Mouse (Mus musculus): ENCODE results near the gene Lce1d. TPM values are rescaled to one million over a fixed set of nuclear protein-coding genes. Genes with fewer than 3 reads are reported as not detected.
"Not testable (repeated sequence)": the region's sequence is repeated elsewhere in the genome, so short reads cannot be mapped to it uniquely, and the experiment has no call there.

Gene Lce1d
- polyA plus RNA-seq (2014; fragmentation: Nextera tagmentation; extraction: Ambion mirVana), result not detected in 2 replicates

DNA sequence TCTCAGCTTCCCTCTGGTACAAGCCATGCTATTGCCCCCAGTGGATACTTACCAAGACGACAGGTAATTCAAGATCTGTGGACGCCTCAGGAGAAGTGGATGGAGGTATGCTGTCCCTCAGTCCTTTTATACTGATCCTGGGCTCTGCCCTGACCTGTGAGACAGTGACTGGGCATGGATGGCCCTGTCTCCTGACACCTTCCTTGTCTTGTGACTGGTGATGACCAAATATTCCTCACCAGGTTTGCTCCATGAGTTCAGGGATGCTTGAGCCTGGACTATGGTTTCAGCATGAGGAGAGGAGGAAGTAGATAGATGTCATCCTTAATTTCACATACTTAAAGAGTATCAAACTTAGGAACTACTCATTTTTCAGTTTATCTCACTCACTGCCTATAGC is at the start of gene Lce1d:
TSS of gene Lce1d (minus strand) at position 101 of the 400 bp plus-strand sequence.
- 63% methylated on average over 2 of the region's 2 CpGs for WGBS
- ATAC-seq (ENCODE audit: low FRiP score) (no peak), DNase-seq (ENCODE audit: low spot score) (no peak)
- Histone ChIP-seq H3K4me3 (ENCODE audit: low read depth, low read length) (no peak within 1 kb of the TSS), H3K9ac (ENCODE audit: low read depth, low read length) (no peak within 1 kb of the TSS), H3K4me2 (replicated peaks; ENCODE audit: low read depth, low read length) (no peak within 1 kb of the TSS), H3K27me3 (ENCODE audit: control insufficient read depth, insufficient read depth, low read length) (no peaks in the 10 kb centered on the region), H3K4me1 (replicated peaks; ENCODE audit: control insufficient read depth, insufficient read depth, low read length) (no peaks in the 10 kb centered on the region), H3K36me3 (ENCODE audit: control insufficient read depth, insufficient read depth, low read length) (no peaks in the 10 kb centered on the region), H3K9me3 (ENCODE audit: control insufficient read depth, low read length) (no peaks in the 10 kb centered on the region), H3K27ac (ENCODE audit: low read depth, low read length) (no peak within 1 kb of the TSS)

- Histone ChIP-seq H3K27me3 (ENCODE audit: control insufficient read depth, insufficient read depth, low read length) (no peaks in the 10 kb centered on the region), H3K27ac (ENCODE audit: low read depth, low read length) (no peak overlapping the region), H3K36me3 (ENCODE audit: control insufficient read depth, insufficient read depth, low read length) (no peaks in the 10 kb centered on the region), H3K9me3 (ENCODE audit: control insufficient read depth, low read length) (no peaks in the 10 kb centered on the region), H3K4me1 (replicated peaks; ENCODE audit: control insufficient read depth, insufficient read depth, low read length) (no peaks in the 10 kb centered on the region), H3K4me2 (replicated peaks; ENCODE audit: low read depth, low read length) (no peak overlapping the region), H3K4me3 (ENCODE audit: low read depth, low read length) (no peak overlapping the region), H3K9ac (ENCODE audit: low read depth, low read length) (no peak overlapping the region)
- DNase-seq (ENCODE audit: low spot score), result no peak
- no peak for ATAC-seq (ENCODE audit: low FRiP score)
- 85% methylated on average over 5 of the region's 5 CpGs for WGBS
Measured at GRCm38 (mm10) chr3:92722631-92723030, 35.6 kb upstream of the Lce1d start.

GRCm38 (mm10) chr3:92720250-92720649 is 33.2 kb upstream of the Lce1d start, which contains the start of gene Lce1f:
Gene Lce1f (minus strand): TSS chr3:92720350.
- no peaks in the 10 kb centered on the region for H3K4me1 ChIP-seq (replicated peaks; ENCODE audit: control insufficient read depth, insufficient read depth, low read length)
- H3K27me3 ChIP-seq (ENCODE audit: control insufficient read depth, insufficient read depth, low read length), result no peaks in the 10 kb centered on the region
- H3K9me3 ChIP-seq (ENCODE audit: control insufficient read depth, low read length), result no peaks in the 10 kb centered on the region
- H3K4me3 ChIP-seq (ENCODE audit: low read depth, low read length), result no peak within 1 kb of the TSS
- no peak for DNase-seq (ENCODE audit: low spot score)
- H3K9ac ChIP-seq (ENCODE audit: low read depth, low read length), result no peak within 1 kb of the TSS
- ATAC-seq (ENCODE audit: low FRiP score), result no peak
- WGBS, result 87% methylated on average over 3 of the region's 3 CpGs
- H3K27ac ChIP-seq (ENCODE audit: low read depth, low read length), result no peak within 1 kb of the TSS
- H3K4me2 ChIP-seq (replicated peaks; ENCODE audit: low read depth, low read length), result no peak within 1 kb of the TSS
- H3K36me3 ChIP-seq (ENCODE audit: control insufficient read depth, insufficient read depth, low read length), result no peaks in the 10 kb centered on the region

GRCm38 (mm10) chr3:92715122-92715521 is 28.1 kb upstream of the Lce1d start:
- Histone ChIP-seq H3K9me3 (ENCODE audit: control insufficient read depth, low read length) (no peaks in the 10 kb centered on the region), H3K27me3 (ENCODE audit: control insufficient read depth, insufficient read depth, low read length) (no peaks in the 10 kb centered on the region), H3K4me2 (replicated peaks; ENCODE audit: low read depth, low read length) (no peak overlapping the region), H3K9ac (ENCODE audit: low read depth, low read length) (no peak overlapping the region), H3K36me3 (ENCODE audit: control insufficient read depth, insufficient read depth, low read length) (no peaks in the 10 kb centered on the region), H3K4me1 (replicated peaks; ENCODE audit: control insufficient read depth, insufficient read depth, low read length) (no peaks in the 10 kb centered on the region), H3K27ac (ENCODE audit: low read depth, low read length) (no peak overlapping the region), H3K4me3 (ENCODE audit: low read depth, low read length) (no peak overlapping the region)
- no peak for ATAC-seq (ENCODE audit: low FRiP score)
- DNase-seq (ENCODE audit: low spot score), result no peak

DNA sequence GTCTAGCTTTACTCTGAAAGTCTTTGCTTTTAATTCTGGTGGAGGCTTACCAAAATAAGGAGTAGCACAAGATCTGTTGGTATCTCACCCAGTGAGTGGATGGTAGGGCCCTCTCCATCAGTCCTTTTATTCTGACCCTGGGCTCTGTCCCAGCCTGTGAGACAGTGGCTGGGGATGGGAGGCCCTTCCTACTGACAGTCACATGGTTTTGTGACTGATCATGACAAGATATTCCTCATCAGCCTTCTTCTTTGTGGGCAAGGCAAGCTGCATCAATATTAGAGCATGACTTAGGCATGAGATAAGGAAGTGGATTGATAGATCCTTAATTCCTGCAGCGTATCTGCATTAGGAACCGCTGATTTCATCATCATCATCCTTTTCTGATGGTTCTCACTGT is 22.0 kb upstream of the Lce1d start, which contains the start of gene Lce1e:
TSS of gene Lce1e (minus strand) at position 101 of the 400 bp plus-strand sequence.
- no peak for ATAC-seq (ENCODE audit: low FRiP score)
- H3K4me3 ChIP-seq (ENCODE audit: low read depth, low read length), result no peak within 1 kb of the TSS
- H3K27ac ChIP-seq (ENCODE audit: low read depth, low read length), result no peak within 1 kb of the TSS
- H3K4me2 ChIP-seq (replicated peaks; ENCODE audit: low read depth, low read length), result no peak within 1 kb of the TSS
- WGBS, result 85% methylated on average over 2 of the region's 2 CpGs
- H3K4me1 ChIP-seq (replicated peaks; ENCODE audit: control insufficient read depth, insufficient read depth, low read length), result no peaks in the 10 kb centered on the region
- H3K27me3 ChIP-seq (ENCODE audit: control insufficient read depth, insufficient read depth, low read length), result no peaks in the 10 kb centered on the region
- H3K9ac ChIP-seq (ENCODE audit: low read depth, low read length), result no peak within 1 kb of the TSS
- no peak for DNase-seq (ENCODE audit: low spot score)
- no peaks in the 10 kb centered on the region for H3K36me3 ChIP-seq (ENCODE audit: control insufficient read depth, insufficient read depth, low read length)
- no peaks in the 10 kb centered on the region for H3K9me3 ChIP-seq (ENCODE audit: control insufficient read depth, low read length)

GRCm38 (mm10) chr3:92694613-92695012 is 7.6 kb upstream of the Lce1d start:
- Histone ChIP-seq H3K4me3 (ENCODE audit: low read depth, low read length) (no peak overlapping the region), H3K9ac (ENCODE audit: low read depth, low read length) (no peak overlapping the region), H3K9me3 (ENCODE audit: control insufficient read depth, low read length) (no peaks in the 10 kb centered on the region), H3K4me1 (replicated peaks; ENCODE audit: control insufficient read depth, insufficient read depth, low read length) (no peaks in the 10 kb centered on the region), H3K27me3 (ENCODE audit: control insufficient read depth, insufficient read depth, low read length) (no peaks in the 10 kb centered on the region), H3K4me2 (replicated peaks; ENCODE audit: low read depth, low read length) (no peak overlapping the region), H3K27ac (ENCODE audit: low read depth, low read length) (no peak overlapping the region), H3K36me3 (ENCODE audit: control insufficient read depth, insufficient read depth, low read length) (no peaks in the 10 kb centered on the region)
- ATAC-seq (ENCODE audit: low FRiP score) (no peak), DNase-seq (ENCODE audit: low spot score) (no peak)
- WGBS, result 0% methylated on average over 1 of the region's 1 CpGs

- H3K4me2 ChIP-seq (replicated peaks; ENCODE audit: low read depth, low read length), result no peak overlapping the region
- H3K9ac ChIP-seq (ENCODE audit: low read depth, low read length), result no peak overlapping the region
- H3K27ac ChIP-seq (ENCODE audit: low read depth, low read length), result no peak overlapping the region
- H3K4me1 ChIP-seq (replicated peaks; ENCODE audit: control insufficient read depth, insufficient read depth, low read length), result no peaks in the 10 kb centered on the region
- no peaks in the 10 kb centered on the region for H3K36me3 ChIP-seq (ENCODE audit: control insufficient read depth, insufficient read depth, low read length)
- no peaks in the 10 kb centered on the region for H3K9me3 ChIP-seq (ENCODE audit: control insufficient read depth, low read length)
- ATAC-seq (ENCODE audit: low FRiP score) (no peak), DNase-seq (ENCODE audit: low spot score) (no peak)
- H3K4me3 ChIP-seq (ENCODE audit: low read depth, low read length), result no peak overlapping the region
- no peaks in the 10 kb centered on the region for H3K27me3 ChIP-seq (ENCODE audit: control insufficient read depth, insufficient read depth, low read length)
Measured at GRCm38 (mm10) chr3:92691688-92692087, 4.7 kb upstream of the Lce1d start.

DNA sequence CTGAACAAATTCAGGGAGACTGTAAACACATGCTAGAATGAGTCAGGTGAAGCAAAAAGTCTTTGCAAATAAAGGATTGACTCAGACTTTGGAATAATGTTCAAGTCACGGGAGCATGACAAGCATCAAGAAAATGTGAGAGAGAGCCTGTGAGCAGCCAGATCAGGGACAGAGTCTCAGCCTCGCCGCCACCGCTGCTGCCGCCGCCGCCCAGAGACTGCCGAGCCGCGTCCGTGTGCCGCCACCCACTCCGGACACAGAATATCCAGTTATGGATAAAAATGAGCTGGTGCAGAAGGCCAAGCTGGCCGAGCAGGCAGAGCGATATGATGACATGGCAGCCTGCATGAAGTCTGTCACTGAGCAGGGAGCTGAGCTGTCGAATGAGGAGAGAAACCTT is 2.1 kb upstream of the Lce1d start:
- not testable (repeated sequence) for ATAC-seq (ENCODE audit: low FRiP score); H3K9me3 ChIP-seq (ENCODE audit: control insufficient read depth, low read length)
- WGBS, result 75% methylated on average over 16 of the region's 16 CpGs

DNA sequence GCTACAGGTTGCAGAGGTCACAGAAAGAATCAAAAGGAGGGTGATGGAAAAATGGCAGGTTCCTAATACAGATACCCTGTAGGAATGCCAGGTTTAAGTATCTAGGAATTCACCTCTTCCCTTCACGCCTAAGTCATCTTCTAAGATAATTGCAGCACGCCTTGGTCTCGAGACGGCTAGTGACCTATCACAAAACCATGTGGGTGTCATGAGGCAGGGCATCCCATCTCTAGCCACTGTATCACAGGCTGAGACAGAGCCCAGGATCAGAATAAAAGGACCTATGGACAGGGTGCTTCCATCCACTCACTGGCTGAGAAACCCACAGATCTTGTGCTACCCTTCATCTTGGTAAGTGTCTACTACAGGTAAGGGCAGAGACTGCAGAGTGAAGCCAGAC is 8.1 kb downstream of the Lce1d start, which contains the start of gene Lce1c:
TSS of gene Lce1c (plus strand) at position 301 of the 400 bp plus-strand sequence.
- H3K9ac ChIP-seq (ENCODE audit: low read depth, low read length), result no peak within 1 kb of the TSS
- no peaks in the 10 kb centered on the region for H3K27me3 ChIP-seq (ENCODE audit: control insufficient read depth, insufficient read depth, low read length)
- no peak within 1 kb of the TSS for H3K4me2 ChIP-seq (replicated peaks; ENCODE audit: low read depth, low read length)
- no peaks in the 10 kb centered on the region for H3K36me3 ChIP-seq (ENCODE audit: control insufficient read depth, insufficient read depth, low read length)
- no peaks in the 10 kb centered on the region for H3K4me1 ChIP-seq (replicated peaks; ENCODE audit: control insufficient read depth, insufficient read depth, low read length)
- no peaks in the 10 kb centered on the region for H3K9me3 ChIP-seq (ENCODE audit: control insufficient read depth, low read length)
- no peak within 1 kb of the TSS for H3K27ac ChIP-seq (ENCODE audit: low read depth, low read length)
- no peak within 1 kb of the TSS for H3K4me3 ChIP-seq (ENCODE audit: low read depth, low read length)
- no peak for ATAC-seq (ENCODE audit: low FRiP score)
- no peak for DNase-seq (ENCODE audit: low spot score)
- 92% methylated on average over 4 of the region's 4 CpGs for WGBS

More for the DNA sequence above, 2.1 kb upstream of the Lce1d start:
- H3K4me3 ChIP-seq (ENCODE audit: low read depth, low read length); H3K4me1 ChIP-seq (replicated peaks; ENCODE audit: control insufficient read depth, insufficient read depth, low read length); H3K27me3 ChIP-seq (ENCODE audit: control insufficient read depth, insufficient read depth, low read length); H3K27ac ChIP-seq (ENCODE audit: low read depth, low read length); H3K9ac ChIP-seq (ENCODE audit: low read depth, low read length); H3K4me2 ChIP-seq (replicated peaks; ENCODE audit: low read depth, low read length); H3K36me3 ChIP-seq (ENCODE audit: control insufficient read depth, insufficient read depth, low read length); DNase-seq (ENCODE audit: low spot score): not testable (repeated sequence)
